Mouse (Mus musculus): ENCODE results near the gene Odf3b.

The Odf3b gene

DNA sequence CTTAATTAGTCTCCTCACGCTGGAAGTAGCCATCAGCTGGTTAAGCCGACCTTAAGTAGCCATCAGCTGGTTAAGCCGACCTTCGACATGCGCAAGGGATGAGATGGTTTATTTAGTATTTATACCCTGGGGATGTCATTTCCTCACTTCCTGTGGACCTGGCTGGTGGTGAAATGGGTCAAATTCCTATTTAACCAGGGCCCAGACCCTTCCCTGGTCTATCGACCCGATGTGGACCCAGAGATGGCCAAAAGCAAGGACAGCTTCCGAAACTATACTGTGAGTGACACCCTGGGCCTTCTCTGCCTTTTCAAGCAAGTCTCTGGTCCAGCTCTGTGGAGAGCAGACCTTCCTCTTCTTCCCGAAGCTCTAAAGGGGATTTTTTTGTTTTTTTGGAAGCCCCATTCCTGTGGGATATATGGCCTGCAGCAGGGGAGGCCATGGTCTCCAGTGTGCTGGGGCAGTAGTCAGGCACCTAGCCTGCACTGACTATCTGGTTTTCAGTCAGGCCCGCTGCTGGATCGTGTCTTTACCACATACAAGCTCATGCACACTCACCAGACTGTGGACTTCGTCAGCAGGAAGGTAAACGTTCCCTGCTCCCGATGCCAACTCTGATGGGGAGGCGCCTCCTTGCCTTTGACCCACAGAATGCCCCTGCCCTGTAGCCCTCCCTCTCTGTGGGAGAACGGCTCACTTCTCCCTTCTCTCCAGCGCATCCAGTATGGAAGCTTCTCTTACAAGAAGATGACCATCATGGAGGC is 44.1 kb downstream of the Odf3b start:
- DNase-seq (ENCODE audit: low read depth, low spot score) = no peak

DNA sequence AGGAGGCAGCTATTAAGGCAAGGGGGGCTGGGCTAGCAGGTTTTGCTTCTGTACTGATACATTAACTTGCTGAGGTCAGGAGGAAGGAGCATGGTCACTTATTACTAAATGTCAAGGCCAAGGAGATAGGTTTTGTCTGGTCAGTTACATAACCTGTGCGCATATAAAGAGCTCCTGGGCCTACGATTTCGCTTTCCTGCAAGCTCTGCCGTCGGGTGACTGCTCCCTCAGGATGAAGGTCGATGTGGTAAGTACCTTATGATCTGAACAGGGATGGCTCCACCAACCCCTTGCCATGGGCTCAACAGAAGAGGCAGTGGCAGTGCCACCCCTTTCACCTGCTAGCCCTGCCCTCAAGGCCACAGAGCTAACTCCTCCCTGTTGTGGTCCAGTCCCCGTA is 44.8 kb downstream of the Odf3b start, which contains the start of gene Miox:
Gene Miox (plus strand): TSS at position 128 of the 400 bp plus-strand sequence.
- no peak for DNase-seq (ENCODE audit: low read depth, low spot score)

Data from ZHBTc4 (cell line).